Mouse (Mus musculus) midbrain, postnatal 0 days (tissue): ENCODE data around the gene Fam171a1. TPM values are rescaled to one million over a fixed set of nuclear protein-coding genes. Genes with fewer than 3 reads are reported as not detected.

Source experiments
- ATAC-seq: fragments of 200-750 bp; cut with Nextera tagmentation; 2 replicates; pipeline ENCODE4 v1.8.0; 2017; ENCODE audit warnings: moderate number of reproducible peaks, mild to moderate bottlenecking, moderate TSS enrichment, moderate library complexity; ENCODE audit not compliant: low FRiP score
- DNase-seq: peaks from one replicate; pipeline ENCODE4 v3.0.0-alpha.2; 2015; ENCODE audit warnings: low spot score
- H3K27ac ChIP-seq: fragments of 300-500 bp; sonication (generic); 2 replicates; pipeline ENCODE4 v1.5.1; 2014; ENCODE audit warnings: low read depth, mild to moderate bottlenecking, low read length, mixed read lengths
- H3K27me3 ChIP-seq: fragments of 300-500 bp; sonication (generic); 2 replicates; pipeline ENCODE4 v1.6.1; 2014; ENCODE audit warnings: low read length, control low read depth, mixed read lengths; ENCODE audit not compliant: insufficient read depth
- H3K36me3 ChIP-seq: fragments of 300-500 bp; sonication (generic); 2 replicates; pipeline ENCODE4 v1.6.1; 2014; ENCODE audit warnings: low read length, control low read depth, mixed read lengths; ENCODE audit not compliant: insufficient read depth
- H3K4me1 ChIP-seq: fragments of 300-500 bp; sonication (generic); 2 replicates; pipeline ENCODE4 v1.6.1; 2014; ENCODE audit warnings: mild to moderate bottlenecking, control low read depth, antibody characterized with exemption, low read length, mixed read lengths; ENCODE audit not compliant: insufficient read depth
- H3K4me2 ChIP-seq: fragments of 300-500 bp; sonication (generic); 2 replicates; pipeline ENCODE4 v1.6.1; 2014; ENCODE audit warnings: low read depth, mild to moderate bottlenecking, low read length, mixed read lengths; ENCODE audit not compliant: poor library complexity, severe bottlenecking
- H3K4me3 ChIP-seq: fragments of 300-500 bp; sonication (generic); 2 replicates; pipeline ENCODE4 v1.5.1; 2014; ENCODE audit warnings: low read depth, mild to moderate bottlenecking, low read length, moderate library complexity
- H3K9ac ChIP-seq: fragments of 300-500 bp; sonication (generic); replicated peaks from 2 replicates; pipeline ENCODE4 v1.6.1; 2014; ENCODE audit warnings: mild to moderate bottlenecking, low read length, moderate library complexity, mixed read lengths; ENCODE audit not compliant: poor library complexity, severe bottlenecking
- H3K9me3 ChIP-seq: fragments of 300-500 bp; sonication (generic); 2 replicates; pipeline ENCODE4 v1.6.1; 2016; ENCODE audit warnings: low read length, control low read depth
- CTCF ChIP-seq: IDR thresholded peaks from 2 replicates; pipeline ENCODE4 v1.5.1; 2016; ENCODE audit warnings: antibody characterized with exemption, mild to moderate bottlenecking
- WGBS: fragments of 180-500 bp; shearing (Covaris S2); extraction: QIAGEN DNeasy Blood & Tissue Kit; methylation state at CpG from one replicate; pipeline ENCODE4 v1.1.7; 2014; 5-methylcytosine and 5-hydroxymethylcytosine counted together
- polyA plus RNA-seq: library from polyadenylated mRNA; unstranded; fragments of >200 nt; fragmentation: Nextera tagmentation; extraction: Ambion mirVana; gene quantifications from 2 replicates; pipeline ENCODE4 v1.2.1, GENCODE M21; 2015
- total RNA-seq: library from RNA; depleted of rRNA; stranded (reverse); fragments of >200 nt; gene quantifications from 2 replicates; pipeline ENCODE4 v1.2.3, GENCODE M21; 2014

Gene Fam171a1
- total and polyA plus RNA-seq, 2 experiments from 2014 or later: 35.4 to 65.8 TPM

- no peak for TF ChIP-seq CTCF
- no peak overlapping the region for H3K27ac ChIP-seq
- H3K4me1 ChIP-seq: no peaks in the 10 kb centered on the region
- H3K9ac ChIP-seq: no peak overlapping the region
- H3K9me3 ChIP-seq: no peaks in the 10 kb centered on the region
- no peak for ATAC-seq
- no peak overlapping the region for H3K4me2 ChIP-seq
- WGBS: 87% methylated on average over 8 of the region's 8 CpGs
- DNase-seq: no peak
- H3K36me3 ChIP-seq: 0 out of 2 replicates have a peak, but pooled peaks cover 2% of the 10 kb centered on the region
- H3K4me3 ChIP-seq: no peak overlapping the region
- no peaks in the 10 kb centered on the region for H3K27me3 ChIP-seq
Observed at GRCm38 (mm10) chr2:3148731-3149130, 34.7 kb downstream of the Fam171a1 start.

GRCm38 (mm10) chr2:3150324-3150723 is 36.3 kb downstream of the Fam171a1 start:
- TF ChIP-seq CTCF: no peak
- H3K9ac ChIP-seq: no peak overlapping the region
- 77% methylated on average over 5 of the region's 5 CpGs for WGBS

GRCm38 (mm10) chr2:3151336-3151735 is 37.3 kb downstream of the Fam171a1 start:
- no peak for TF ChIP-seq CTCF
- Histone ChIP-seq H3K4me2 (no peak overlapping the region), H3K36me3 (0 out of 2 replicates have a peak, but pooled peaks cover 2% of the 10 kb centered on the region), H3K27ac (no peak overlapping the region), H3K4me3 (no peak overlapping the region), H3K27me3 (no peaks in the 10 kb centered on the region), H3K9ac (no peak overlapping the region), H3K4me1 (no peaks in the 10 kb centered on the region), H3K9me3 (no peaks in the 10 kb centered on the region)
- no peak for ATAC-seq
- no peak for DNase-seq
- 60% methylated on average over 3 of the region's 3 CpGs for WGBS

More at GRCm38 (mm10) chr2:3150324-3150723, 36.3 kb downstream of the Fam171a1 start:
- Histone ChIP-seq H3K27ac (no peak overlapping the region), H3K36me3 (0 out of 2 replicates have a peak, but pooled peaks cover 2% of the 10 kb centered on the region), H3K27me3 (no peaks in the 10 kb centered on the region), H3K4me3 (no peak overlapping the region), H3K4me2 (no peak overlapping the region), H3K9me3 (no peaks in the 10 kb centered on the region), H3K4me1 (no peaks in the 10 kb centered on the region)
- no peak for ATAC-seq
- DNase-seq: no peak

GRCm38 (mm10) chr2:3154091-3154665 is 40.2 kb downstream of the Fam171a1 start:
- no peak overlapping the region for H3K4me3 ChIP-seq
- H3K9me3 ChIP-seq: no peaks in the 10 kb centered on the region
- H3K27me3 ChIP-seq: no peaks in the 10 kb centered on the region
- H3K36me3 ChIP-seq: no peaks in the 10 kb centered on the region
- H3K9ac ChIP-seq: no peak overlapping the region
- H3K4me1 ChIP-seq: no peaks in the 10 kb centered on the region
- no peak overlapping the region for H3K4me2 ChIP-seq
- ATAC-seq (no peak), DNase-seq (no peak)
- no peak overlapping the region for H3K27ac ChIP-seq
- no peak for TF ChIP-seq CTCF
- 92% methylated on average over 1 of the region's 1 CpGs for WGBS

GRCm38 (mm10) chr2:3154986-3155385 is 41.0 kb downstream of the Fam171a1 start:
- no peak for TF ChIP-seq CTCF
- DNase-seq: peak; percentile 27

GRCm38 (mm10) chr2:3157030-3157429 is 43.0 kb downstream of the Fam171a1 start:
- no peak overlapping the region for H3K27ac ChIP-seq
- H3K4me2 ChIP-seq: no peak overlapping the region
- no peak overlapping the region for H3K4me3 ChIP-seq
- no peaks in the 10 kb centered on the region for H3K9me3 ChIP-seq
- H3K36me3 ChIP-seq: no peaks in the 10 kb centered on the region
- H3K9ac ChIP-seq: no peak overlapping the region
- no peak for TF ChIP-seq CTCF
- no peaks in the 10 kb centered on the region for H3K27me3 ChIP-seq
- WGBS: 90% methylated on average over 3 of the region's 3 CpGs
- DNase-seq (no peak), ATAC-seq (no peak)
- no peaks in the 10 kb centered on the region for H3K4me1 ChIP-seq

More at GRCm38 (mm10) chr2:3154986-3155385, 41.0 kb downstream of the Fam171a1 start:
- 51% methylated on average over 2 of the region's 2 CpGs for WGBS
- Histone ChIP-seq H3K27ac (no peak overlapping the region), H3K4me1 (no peaks in the 10 kb centered on the region), H3K4me2 (no peak overlapping the region), H3K36me3 (no peaks in the 10 kb centered on the region), H3K27me3 (no peaks in the 10 kb centered on the region), H3K9me3 (no peaks in the 10 kb centered on the region), H3K9ac (no peak overlapping the region), H3K4me3 (no peak overlapping the region)
- no peak for ATAC-seq
